Mouse (Mus musculus): ENCODE measurements around the gene Il20rb.

GRCm38 (mm10) chr9:100507581-100507980, 21.0 kb upstream of the Il20rb start:
- TF ChIP-seq CTCF (IDR thresholded peaks at IDR 0.05; ENCODE audit: low read depth, low read length) (no peak), EP300 (IDR thresholded peaks at IDR 0.05; ENCODE audit: insufficient read depth, low read depth, low read length) (no peak)
